Mouse (Mus musculus) heart, embryonic 14.5 days (tissue): ENCODE data around the gene Dennd2a. TPM values are rescaled to one million over a fixed set of nuclear protein-coding genes. Genes with fewer than 3 reads are reported as not detected.
A peak's percentile ranks its signal among the peaks of the same experiment; 100 is the strongest.

Experiments used
- ATAC-seq: fragments of 200-750 bp; cut with Nextera tagmentation; 2 replicates; pipeline ENCODE4 v1.8.0; 2017; ENCODE audit warnings: low read depth, moderate TSS enrichment; ENCODE audit not compliant: insufficient number of reproducible peaks, insufficient read depth, low FRiP score
- H3K27ac ChIP-seq, 2 experiments: fragments of 200-500 bp in 1 of 2; fragments of 300-500 bp in 1 of 2; sonication (generic) in 1 of 2; replicated peaks in 1 of 2; 2 replicates each; pipeline ENCODE4 v1.5.1; 2012 to 2014; ENCODE audit warnings: low read depth in 2 of 2, low read length in 2 of 2, control low read depth in 1 of 2, mild to moderate bottlenecking in 1 of 2, mixed read lengths in 1 of 2; ENCODE audit not compliant: control insufficient read depth in 1 of 2, insufficient read depth in 1 of 2
- H3K27me3 ChIP-seq: fragments of 300-500 bp; sonication (generic); 2 replicates; pipeline ENCODE4 v1.6.1; 2014; ENCODE audit warnings: mild to moderate bottlenecking, low read length, control low read depth; ENCODE audit not compliant: control insufficient read depth, insufficient read depth
- H3K36me3 ChIP-seq: fragments of 300-500 bp; sonication (generic); 2 replicates; pipeline ENCODE4 v1.6.1; 2014; ENCODE audit warnings: mild to moderate bottlenecking, control low read depth, low read length, mixed read lengths; ENCODE audit not compliant: control insufficient read depth, insufficient read depth
- H3K4me1 ChIP-seq, 2 experiments: fragments of 200-500 bp in 1 of 2; fragments of 300-500 bp in 1 of 2; sonication (generic) in 1 of 2; 2 replicates each; pipeline ENCODE4 v1.6.1; 2012 to 2014; ENCODE audit warnings: low read length in 2 of 2, control low read depth in 1 of 2, mixed read lengths in 1 of 2; ENCODE audit not compliant: control insufficient read depth in 2 of 2, insufficient read depth in 2 of 2
- H3K4me2 ChIP-seq: fragments of 300-500 bp; sonication (generic); 2 replicates; pipeline ENCODE4 v1.6.1; 2014; ENCODE audit warnings: mild to moderate bottlenecking, low read length
- H3K4me3 ChIP-seq, 2 experiments: fragments of 200-500 bp in 1 of 2; fragments of 300-500 bp in 1 of 2; sonication (generic) in 1 of 2; 2 replicates each; pipeline ENCODE4 v1.5.1; 2012 to 2014; ENCODE audit warnings: low read length in 2 of 2, mild to moderate bottlenecking in 2 of 2, control low read depth in 1 of 2, low read depth in 1 of 2, moderate library complexity in 1 of 2; ENCODE audit not compliant: control insufficient read depth in 1 of 2, insufficient read depth in 1 of 2
- H3K9ac ChIP-seq: fragments of 300-500 bp; sonication (generic); 2 replicates; pipeline ENCODE4 v1.6.1; 2014; ENCODE audit warnings: mild to moderate bottlenecking, low read length
- H3K9me3 ChIP-seq: fragments of 300-500 bp; sonication (generic); 2 replicates; pipeline ENCODE4 v1.6.1; 2016; ENCODE audit warnings: low read length, control low read depth; ENCODE audit not compliant: control insufficient read depth
- WGBS: fragments of 180-500 bp; shearing (Covaris S2); extraction: QIAGEN DNeasy Blood & Tissue Kit; methylation state at CpG from one replicate; pipeline ENCODE4 v1.1.7; 2014; 5-methylcytosine and 5-hydroxymethylcytosine counted together
- polyA plus RNA-seq: library from polyadenylated mRNA; unstranded; fragments of >200 nt; fragmentation: Nextera tagmentation; extraction: Ambion mirVana; gene quantifications from 2 replicates; pipeline ENCODE4 v1.2.1, GENCODE M21; 2014

The Dennd2a gene
- polyA plus RNA-seq, 1 experiment from 2014 or later, result 18.8 TPM

- Histone ChIP-seq H3K9me3 (peaks cover 3% of the 10 kb centered on the region; the same call in 1 of the 2 replicates), H3K4me2 (peak overlapping the region; percentile 48), H3K4me1 (no peaks in the 10 kb centered on the region), H3K9ac (no peak overlapping the region), H3K4me3 (no peak overlapping the region), H3K36me3 (peaks cover 38% of the 10 kb centered on the region), H3K27ac (no peak overlapping the region), H3K27me3 (no peaks in the 10 kb centered on the region)
- 51% methylated on average over 16 of the region's 16 CpGs for WGBS
- no peak for ATAC-seq
Measured at GRCm38 (mm10) chr6:39462621-39463538, 94.8 kb downstream of the Dennd2a start.

- Histone ChIP-seq H3K4me3 (no peak overlapping the region), H3K9ac (no peak overlapping the region), H3K27me3 (no peaks in the 10 kb centered on the region), H3K27ac (no peak overlapping the region), H3K4me1 (no peaks in the 10 kb centered on the region), H3K4me2 (no peak overlapping the region), H3K36me3 (peaks cover 24% of the 10 kb centered on the region), H3K9me3 (peaks cover 3% of the 10 kb centered on the region; the same call in 1 of the 2 replicates)
- no peak for ATAC-seq
- WGBS, result 91% methylated on average over 11 of the region's 11 CpGs
Measured at GRCm38 (mm10) chr6:39460040-39460439, 97.6 kb downstream of the Dennd2a start.

- H3K9ac ChIP-seq, result no peak overlapping the region
- H3K9me3 ChIP-seq, result peaks cover 3% of the 10 kb centered on the region; the same call in 1 of the 2 replicates
- H3K36me3 ChIP-seq, result peaks cover 6% of the 10 kb centered on the region
- H3K4me1 ChIP-seq, result no peaks in the 10 kb centered on the region
- WGBS, result 73% methylated on average over 8 of the region's 8 CpGs
- no peak overlapping the region for H3K27ac ChIP-seq
- H3K27me3 ChIP-seq, result no peaks in the 10 kb centered on the region
- H3K4me3 ChIP-seq, result no peak overlapping the region
- H3K4me2 ChIP-seq, result no peak overlapping the region
- ATAC-seq, result peak; percentile 50; the same call in 1 of the 2 replicates
Measured at GRCm38 (mm10) chr6:39455339-39456160, 102.1 kb downstream of the Dennd2a start.

GRCm38 (mm10) chr6:39454616-39455015 lies 103.1 kb downstream of the Dennd2a start:
- Histone ChIP-seq H3K27me3 (no peaks in the 10 kb centered on the region), H3K4me3 (no peak overlapping the region), H3K4me1 (no peaks in the 10 kb centered on the region), H3K4me2 (no peak overlapping the region), H3K36me3 (no peaks in the 10 kb centered on the region), H3K9ac (no peak overlapping the region), H3K27ac (no peak overlapping the region), H3K9me3 (no peaks in the 10 kb centered on the region)
- 62% methylated on average over 2 of the region's 2 CpGs for WGBS
- no peak for ATAC-seq

DNA sequence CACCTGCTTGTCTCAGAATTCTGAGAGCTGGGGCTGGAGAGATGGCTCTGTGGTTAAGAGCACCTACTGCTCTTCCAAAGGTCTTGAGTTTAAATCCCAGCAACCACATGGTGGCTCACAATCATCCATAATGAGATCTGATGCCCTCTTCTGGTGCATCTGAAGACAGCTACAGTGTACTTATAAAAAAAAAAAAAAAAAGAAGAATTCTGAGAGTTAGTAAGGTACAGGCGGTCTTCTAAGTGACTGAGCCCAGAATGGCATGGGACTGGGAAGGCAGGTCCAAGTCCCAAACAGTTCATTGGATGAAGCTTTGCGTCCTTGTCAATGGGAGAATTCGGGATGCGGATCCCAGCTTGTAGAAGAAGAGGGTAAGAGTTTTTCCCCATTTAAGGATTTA lies 104.1 kb downstream of the Dennd2a start:
- no peaks in the 10 kb centered on the region for H3K36me3 ChIP-seq
- no peaks in the 10 kb centered on the region for H3K9me3 ChIP-seq
- H3K4me3 ChIP-seq, result no peak overlapping the region
- H3K27ac ChIP-seq, result no peak overlapping the region
- no peak for ATAC-seq
- H3K4me1 ChIP-seq, result no peaks in the 10 kb centered on the region
- no peak overlapping the region for H3K4me2 ChIP-seq
- H3K27me3 ChIP-seq, result no peaks in the 10 kb centered on the region
- no peak overlapping the region for H3K9ac ChIP-seq
- 81% methylated on average over 4 of the region's 4 CpGs for WGBS

DNA sequence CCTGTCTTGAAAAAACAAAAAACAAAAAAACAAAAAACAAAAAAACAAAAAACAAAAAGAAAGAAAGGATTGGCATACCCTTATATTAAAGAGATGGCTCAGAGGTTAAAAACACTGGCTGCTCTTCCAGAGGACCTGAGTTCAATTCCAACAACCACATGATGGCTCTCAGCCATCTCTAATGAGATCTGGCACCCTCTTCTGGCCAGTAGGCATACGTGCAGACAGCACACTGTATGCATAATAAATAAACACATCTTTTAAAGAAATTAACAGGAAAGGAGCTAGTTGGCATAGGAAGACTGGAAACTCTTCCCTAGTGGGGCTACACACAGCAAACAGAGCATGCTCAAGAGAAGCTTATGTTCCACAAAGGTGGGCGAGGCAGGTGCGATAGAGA lies 106.6 kb downstream of the Dennd2a start:
- H3K9ac ChIP-seq, result no peak overlapping the region
- no peaks in the 10 kb centered on the region for H3K27me3 ChIP-seq
- no peak overlapping the region for H3K4me3 ChIP-seq
- ATAC-seq, result no peak
- no peaks in the 10 kb centered on the region for H3K9me3 ChIP-seq
- WGBS, result 72% methylated on average over 3 of the region's 3 CpGs
- no peak overlapping the region for H3K4me2 ChIP-seq
- H3K27ac ChIP-seq, result no peak overlapping the region
- no peaks in the 10 kb centered on the region for H3K4me1 ChIP-seq
- no peaks in the 10 kb centered on the region for H3K36me3 ChIP-seq

GRCm38 (mm10) chr6:39450580-39450979 lies 107.1 kb downstream of the Dennd2a start:
- Histone ChIP-seq H3K4me2 (no peak overlapping the region), H3K27me3 (no peaks in the 10 kb centered on the region), H3K27ac (no peak overlapping the region), H3K4me1 (no peaks in the 10 kb centered on the region), H3K4me3 (no peak overlapping the region), H3K9ac (no peak overlapping the region), H3K9me3 (no peaks in the 10 kb centered on the region), H3K36me3 (no peaks in the 10 kb centered on the region)
- WGBS, result 91% methylated on average over 4 of the region's 4 CpGs
- no peak for ATAC-seq
